Mouse (Mus musculus) intestine, embryonic 14.5 days (tissue): ENCODE results near the gene Slc16a12. TPM values are rescaled to one million over a fixed set of nuclear protein-coding genes. Genes with fewer than 3 reads are reported as not detected.

Experiments used
- ATAC-seq: fragments of 200-750 bp; cut with Nextera tagmentation; replicated peaks from 2 replicates; pipeline ENCODE4 v1.8.0; 2017; ENCODE audit warnings: low read depth, moderate number of reproducible peaks, moderate TSS enrichment, moderate library complexity; ENCODE audit not compliant: low FRiP score, low TSS enrichment
- DNase-seq: peaks from one replicate; pipeline ENCODE4 v3.0.0-alpha.2; 2018; ENCODE audit warnings: low spot score
- H3K27ac ChIP-seq: fragments of 300-500 bp; sonication (generic); 2 replicates; pipeline ENCODE4 v1.5.1; 2014; ENCODE audit warnings: low read depth, mild to moderate bottlenecking, control low read depth
- H3K27me3 ChIP-seq: fragments of 300-500 bp; sonication (generic); replicated peaks from 2 replicates; pipeline ENCODE4 v1.6.1; 2014; ENCODE audit warnings: low read length, control low read depth; ENCODE audit not compliant: control insufficient read depth, insufficient read depth
- H3K36me3 ChIP-seq: fragments of 300-500 bp; sonication (generic); 2 replicates; pipeline ENCODE4 v1.6.1; 2014; ENCODE audit warnings: low read length, control low read depth; ENCODE audit not compliant: control insufficient read depth, insufficient read depth
- H3K4me1 ChIP-seq: fragments of 300-500 bp; sonication (generic); replicated peaks from 2 replicates; pipeline ENCODE4 v1.6.1; 2014; ENCODE audit warnings: low read length, control low read depth, mixed read lengths; ENCODE audit not compliant: control insufficient read depth, insufficient read depth
- H3K4me2 ChIP-seq: fragments of 300-500 bp; sonication (generic); 2 replicates; pipeline ENCODE4 v1.6.1; 2014; ENCODE audit warnings: low read length
- H3K4me3 ChIP-seq: fragments of 300-500 bp; sonication (generic); 2 replicates; pipeline ENCODE4 v1.5.1; 2014; ENCODE audit warnings: low read depth, low read length, control low read depth, mixed read lengths
- H3K9ac ChIP-seq: fragments of 300-500 bp; sonication (generic); 2 replicates; pipeline ENCODE4 v1.6.1; 2014; ENCODE audit warnings: mild to moderate bottlenecking, low read length
- H3K9me3 ChIP-seq: fragments of 300-500 bp; sonication (generic); 2 replicates; pipeline ENCODE4 v1.6.1; 2016; ENCODE audit warnings: low read length, control low read depth; ENCODE audit not compliant: control insufficient read depth
- WGBS: fragments of 180-500 bp; shearing (Covaris S2); extraction: QIAGEN DNeasy Blood & Tissue Kit; methylation state at CpG from one replicate; pipeline ENCODE4 v1.1.7; 2014; 5-methylcytosine and 5-hydroxymethylcytosine counted together
- microRNA-seq: library from miRNA; unstranded; fragments of <30 nt; microRNA quantifications from one replicate; pipeline ENCODE4, GENCODE M21; 2016
- polyA plus RNA-seq: library from polyadenylated mRNA; unstranded; fragments of >200 nt; fragmentation: Nextera tagmentation; extraction: Ambion mirVana; gene quantifications from 2 replicates; pipeline ENCODE4 v1.2.1, GENCODE M21; 2014

Slc16a12 gene
- polyA plus RNA-seq, 1 experiment from 2014 or later = 5.1 TPM

- Histone ChIP-seq H3K27ac (no peak overlapping the region), H3K9me3 (no peaks in the 10 kb centered on the region), H3K27me3 (no peaks in the 10 kb centered on the region), H3K4me2 (no peak overlapping the region), H3K9ac (no peak overlapping the region), H3K36me3 (no peaks in the 10 kb centered on the region), H3K4me1 (no peaks in the 10 kb centered on the region), H3K4me3 (no peak overlapping the region)
- ATAC-seq (no peak), DNase-seq (no peak)
- 87% methylated on average over 4 of the region's 4 CpGs for WGBS
These were observed 122.4 kb downstream of the Slc16a12 start for GRCm38 (mm10) chr19:34624663-34625062.

DNA sequence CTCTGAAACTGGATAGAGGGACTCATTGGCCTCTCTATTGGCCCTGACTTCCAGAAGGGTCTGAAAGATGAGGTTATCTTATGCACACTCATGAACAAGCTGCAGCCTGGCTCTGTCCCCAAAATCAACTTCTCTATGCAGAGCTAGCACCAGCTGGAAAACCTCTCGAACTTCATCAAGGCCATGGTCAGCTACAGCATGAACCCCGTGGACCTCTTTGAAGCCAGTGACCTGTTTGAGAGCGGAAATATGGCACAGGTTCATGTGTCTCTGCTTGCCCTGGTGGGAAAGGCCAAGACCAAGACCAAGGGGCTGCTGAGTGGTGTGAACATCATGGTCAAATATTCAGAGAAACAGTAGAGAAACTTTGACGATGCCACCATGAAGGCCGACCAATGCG is 123.3 kb downstream of the Slc16a12 start:
- Histone ChIP-seq H3K4me2 (no peak overlapping the region), H3K4me3 (no peak overlapping the region), H3K9ac (no peak overlapping the region), H3K9me3 (no peaks in the 10 kb centered on the region), H3K27ac (no peak overlapping the region), H3K4me1 (no peaks in the 10 kb centered on the region), H3K36me3 (no peaks in the 10 kb centered on the region), H3K27me3 (no peaks in the 10 kb centered on the region)
- WGBS = 93% methylated on average over 6 of the region's 6 CpGs
- ATAC-seq (no peak), DNase-seq (no peak)

GRCm38 (mm10) chr19:34620871-34621270 is 126.2 kb downstream of the Slc16a12 start:
- no peak overlapping the region for H3K4me3 ChIP-seq
- WGBS = 82% methylated on average over 5 of the region's 5 CpGs
- no peaks in the 10 kb centered on the region for H3K36me3 ChIP-seq
- no peak overlapping the region for H3K4me2 ChIP-seq
- H3K4me1 ChIP-seq = no peaks in the 10 kb centered on the region
- no peak for ATAC-seq
- no peak overlapping the region for H3K27ac ChIP-seq
- H3K9me3 ChIP-seq = no peaks in the 10 kb centered on the region
- no peak for DNase-seq
- H3K27me3 ChIP-seq = no peaks in the 10 kb centered on the region
- no peak overlapping the region for H3K9ac ChIP-seq

Small RNA genes lying within 50 kb of the gene (microRNA-seq; reads per million reads assigned to microRNA genes)
- not detected for gene Gm27476

Other genes starting within 250 kb of the Slc16a12 start
- gene Lipa, start 219.8 kb downstream of the Slc16a12 start, polyA plus RNA-seq = 28.2 and 31.3 TPM in 2 replicates
- gene Ifit2, start 196.6 kb downstream of the Slc16a12 start, polyA plus RNA-seq = 8.9 and 10.3 TPM in 2 replicates
- 0.60 and 0.90 TPM in 2 replicates for gene Ifit3, start 163.8 kb downstream of the Slc16a12 start, polyA plus RNA-seq
- 0.18 TPM in 1 of 2 replicates, not detected in the other for gene Ifit1bl1, start 145.3 kb downstream of the Slc16a12 start, polyA plus RNA-seq
- gene Ifit3b, start 139.3 kb downstream of the Slc16a12 start, polyA plus RNA-seq = 0.11 and 0.15 TPM in 2 replicates
- gene Ifit1bl2, start 106.5 kb downstream of the Slc16a12 start, polyA plus RNA-seq = 0.14 and 0.17 TPM in 2 replicates
- gene Ifit1, start 106.4 kb downstream of the Slc16a12 start, polyA plus RNA-seq = 1.7 and 2.2 TPM in 2 replicates
- gene Pank1, start 132.2 kb upstream of the Slc16a12 start, polyA plus RNA-seq = 9.3 and 10.6 TPM in 2 replicates
- gene Kif20b, start 175.1 kb upstream of the Slc16a12 start, polyA plus RNA-seq = 56.9 and 66.5 TPM in 2 replicates